Mouse (Mus musculus): ENCODE measurements around the gene Smg1.

DNA sequence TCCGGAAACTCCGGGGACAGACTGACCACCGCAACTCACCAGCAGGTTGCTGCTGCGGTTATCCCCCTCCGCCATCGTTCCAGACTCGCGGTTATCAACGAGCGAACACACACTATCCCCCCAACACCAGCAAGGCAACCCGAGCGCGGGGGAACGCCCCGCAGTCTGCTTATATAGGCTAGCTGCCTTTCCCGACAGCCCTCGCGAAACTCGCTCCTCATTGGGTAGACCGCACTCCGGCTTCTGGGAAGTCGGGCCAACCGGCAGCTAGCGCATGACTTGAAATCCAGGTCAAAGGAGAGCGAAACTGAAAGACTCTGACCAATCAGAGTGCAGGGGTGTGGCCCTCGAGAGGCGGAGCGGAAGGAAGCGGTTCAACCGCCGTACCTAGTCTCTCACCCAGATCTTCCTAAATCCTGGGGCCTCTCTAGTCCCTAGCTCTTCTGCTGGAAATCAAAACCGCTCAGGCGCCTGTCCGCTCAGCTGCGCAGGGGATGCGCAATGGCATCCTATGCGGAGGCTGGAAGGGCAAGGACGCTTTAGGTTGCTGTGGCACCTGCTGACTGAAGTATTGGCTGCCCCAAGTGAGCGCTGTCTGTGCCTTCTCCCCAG is 113.9 kb downstream of the Smg1 start, which contains the start of gene Arl6ip1:
- TF ChIP-seq CTCF (IDR thresholded peaks at IDR 0.05; ENCODE audit: control insufficient read depth, insufficient read depth, insufficient replicate concordance, low read depth, low read length) (no peak), POLR2A (IDR thresholded peaks at IDR 0.05; ENCODE audit: control insufficient read depth, low read depth, low read length) (peak; percentile 100)

Measured in testis, adult 2 months (tissue).